Mouse (Mus musculus): ENCODE results near the gene Cdk9. TPM values are rescaled to one million over a fixed set of nuclear protein-coding genes. Genes with fewer than 3 reads are reported as not detected.

Cdk9 gene
- polyA plus RNA-seq, 2 experiments: 36.5 to 60.7 TPM

- H3K9ac ChIP-seq (replicated peaks): no peak overlapping the region
- peaks cover 6 to 13% of the 10 kb centered on the region in 2 experiments for H3K4me1 ChIP-seq (replicated peaks; ENCODE audit: control insufficient read depth in 2 of 2, insufficient read depth in 2 of 2, low read length in 1 of 2)
- H3K36me3 ChIP-seq (replicated peaks; ENCODE audit: control insufficient read depth, insufficient read depth, low read depth): no peaks in the 10 kb centered on the region
- DNase-seq (ENCODE audit: low read depth in 3 of 3, low spot score in 3 of 3): no peak
- H3K9me3 ChIP-seq (ENCODE audit: control insufficient read depth, low read length): no peaks in the 10 kb centered on the region
- H3K27ac ChIP-seq: no peak overlapping the region
- no peak overlapping the region for H3K4me3 ChIP-seq (ENCODE audit: insufficient read depth in 1 of 2, low read depth in 2 of 2, low read length in 2 of 2)
- 75% methylated on average over 3 of the region's 3 CpGs for WGBS (ENCODE audit: insufficient replicate concordance)
- TF ChIP-seq EP300 (IDR thresholded peaks at IDR 0.05; ENCODE audit: low read depth) (no peak), CTCF (IDR thresholded peaks at IDR 0.05; ENCODE audit: low read depth) (peak; percentile 44)
- no peak overlapping the region for H3K4me2 ChIP-seq (ENCODE audit: low read depth)
- H3K27me3 ChIP-seq (ENCODE audit: control insufficient read depth, insufficient read depth, low read length): no peaks in the 10 kb centered on the region
- no peak for ATAC-seq (ENCODE audit: insufficient read depth)
Observed at GRCm38 (mm10) chr2:32676821-32677220, 36.1 kb downstream of the Cdk9 start.

GRCm38 (mm10) chr2:32673176-32673917 lies 39.5 kb downstream of the Cdk9 start:
- Histone ChIP-seq H3K4me3 (ENCODE audit: insufficient read depth in 1 of 2, low read depth in 2 of 2, low read length in 2 of 2) (no peak overlapping the region), H3K27me3 (ENCODE audit: control insufficient read depth, insufficient read depth, low read length) (no peaks in the 10 kb centered on the region), H3K27ac (no peak overlapping the region), H3K9me3 (ENCODE audit: control insufficient read depth, low read length) (no peaks in the 10 kb centered on the region), H3K4me2 (ENCODE audit: low read depth) (no peak overlapping the region), H3K36me3 (replicated peaks; ENCODE audit: control insufficient read depth, insufficient read depth, low read depth) (no peaks in the 10 kb centered on the region), H3K9ac (replicated peaks) (no peak overlapping the region), H3K4me1 (replicated peaks; ENCODE audit: control insufficient read depth in 2 of 2, insufficient read depth in 2 of 2, low read length in 1 of 2) (peaks cover 6 to 21% of the 10 kb centered on the region in 2 experiments)
- DNase-seq (ENCODE audit: low read depth in 3 of 3, low spot score in 3 of 3): no peak
- WGBS (ENCODE audit: insufficient replicate concordance): 51% methylated on average over 16 of the region's 16 CpGs
- peak; percentile 59; the same call in 1 of the 2 replicates for ATAC-seq (ENCODE audit: insufficient read depth)
- no peak for TF ChIP-seq EP300 (IDR thresholded peaks at IDR 0.05; ENCODE audit: low read depth)
- TF ChIP-seq CTCF (IDR thresholded peaks at IDR 0.05; ENCODE audit: low read depth): no peak

- DNase-seq (ENCODE audit: low read depth in 3 of 3, low spot score in 3 of 3): no peak
- no peaks in the 10 kb centered on the region for H3K27me3 ChIP-seq (ENCODE audit: control insufficient read depth, insufficient read depth, low read length)
- ATAC-seq (ENCODE audit: insufficient read depth): no peak
- H3K4me1 ChIP-seq (replicated peaks; ENCODE audit: control insufficient read depth in 2 of 2, insufficient read depth in 2 of 2, low read length in 1 of 2): peaks cover 6 to 21% of the 10 kb centered on the region in 2 experiments
- H3K9me3 ChIP-seq (ENCODE audit: control insufficient read depth, low read length): no peaks in the 10 kb centered on the region
- TF ChIP-seq EP300 (IDR thresholded peaks at IDR 0.05; ENCODE audit: low read depth) (no peak), CTCF (IDR thresholded peaks at IDR 0.05; ENCODE audit: low read depth) (no peak)
- H3K36me3 ChIP-seq (replicated peaks; ENCODE audit: control insufficient read depth, insufficient read depth, low read depth): no peaks in the 10 kb centered on the region
- H3K9ac ChIP-seq (replicated peaks): no peak overlapping the region
- H3K4me3 ChIP-seq (ENCODE audit: insufficient read depth in 1 of 2, low read depth in 2 of 2, low read length in 2 of 2): no peak overlapping the region
- no peak overlapping the region for H3K27ac ChIP-seq
- no peak overlapping the region for H3K4me2 ChIP-seq (ENCODE audit: low read depth)
- WGBS (ENCODE audit: insufficient replicate concordance): 69% methylated on average over 9 of the region's 9 CpGs
Observed at GRCm38 (mm10) chr2:32671907-32672595, 40.8 kb downstream of the Cdk9 start.

GRCm38 (mm10) chr2:32671147-32671546 lies 41.7 kb downstream of the Cdk9 start:
- 76% methylated on average over 9 of the region's 9 CpGs for WGBS (ENCODE audit: insufficient replicate concordance)
- H3K9ac ChIP-seq (replicated peaks): no peak overlapping the region
- H3K4me2 ChIP-seq (ENCODE audit: low read depth): no peak overlapping the region
- H3K36me3 ChIP-seq (replicated peaks; ENCODE audit: control insufficient read depth, insufficient read depth, low read depth): no peaks in the 10 kb centered on the region
- H3K4me3 ChIP-seq (ENCODE audit: insufficient read depth in 1 of 2, low read depth in 2 of 2, low read length in 2 of 2): no peak overlapping the region
- DNase-seq (ENCODE audit: low read depth in 3 of 3, low spot score in 3 of 3) (no peak), ATAC-seq (ENCODE audit: insufficient read depth) (no peak)
- no peaks in the 10 kb centered on the region for H3K27me3 ChIP-seq (ENCODE audit: control insufficient read depth, insufficient read depth, low read length)
- no peak for TF ChIP-seq CTCF (IDR thresholded peaks at IDR 0.05; ENCODE audit: low read depth)
- no peak for TF ChIP-seq EP300 (IDR thresholded peaks at IDR 0.05; ENCODE audit: low read depth)
- H3K27ac ChIP-seq: no peak overlapping the region
- peaks cover 6 to 21% of the 10 kb centered on the region in 2 experiments for H3K4me1 ChIP-seq (replicated peaks; ENCODE audit: control insufficient read depth in 2 of 2, insufficient read depth in 2 of 2, low read length in 1 of 2)
- H3K9me3 ChIP-seq (ENCODE audit: control insufficient read depth, low read length): no peaks in the 10 kb centered on the region

GRCm38 (mm10) chr2:32669876-32670275 lies 43.0 kb downstream of the Cdk9 start:
- Histone ChIP-seq H3K4me1 (replicated peaks; ENCODE audit: control insufficient read depth in 2 of 2, insufficient read depth in 2 of 2, low read length in 1 of 2) (peaks cover 6 to 24% of the 10 kb centered on the region in 2 experiments), H3K36me3 (replicated peaks; ENCODE audit: control insufficient read depth, insufficient read depth, low read depth) (no peaks in the 10 kb centered on the region), H3K4me2 (ENCODE audit: low read depth) (no peak overlapping the region), H3K9me3 (ENCODE audit: control insufficient read depth, low read length) (no peaks in the 10 kb centered on the region), H3K9ac (replicated peaks) (no peak overlapping the region), H3K27ac (no peak overlapping the region), H3K27me3 (ENCODE audit: control insufficient read depth, insufficient read depth, low read length) (no peaks in the 10 kb centered on the region), H3K4me3 (ENCODE audit: insufficient read depth in 1 of 2, low read depth in 2 of 2, low read length in 2 of 2) (no peak overlapping the region)
- TF ChIP-seq EP300 (IDR thresholded peaks at IDR 0.05; ENCODE audit: low read depth): peak; percentile 25; the same call in 1 of the 2 replicates
- TF ChIP-seq CTCF (IDR thresholded peaks at IDR 0.05; ENCODE audit: low read depth): no peak
- DNase-seq (ENCODE audit: low read depth in 3 of 3, low spot score in 3 of 3) (no peak), ATAC-seq (ENCODE audit: insufficient read depth) (peak; percentile 69)
- WGBS (ENCODE audit: insufficient replicate concordance): 18% methylated on average over 3 of the region's 3 CpGs

All from liver, embryonic 14.5 days (tissue).